ENCODE assay signal across 8 mouse cellular contexts in the genomic region with DNA sequence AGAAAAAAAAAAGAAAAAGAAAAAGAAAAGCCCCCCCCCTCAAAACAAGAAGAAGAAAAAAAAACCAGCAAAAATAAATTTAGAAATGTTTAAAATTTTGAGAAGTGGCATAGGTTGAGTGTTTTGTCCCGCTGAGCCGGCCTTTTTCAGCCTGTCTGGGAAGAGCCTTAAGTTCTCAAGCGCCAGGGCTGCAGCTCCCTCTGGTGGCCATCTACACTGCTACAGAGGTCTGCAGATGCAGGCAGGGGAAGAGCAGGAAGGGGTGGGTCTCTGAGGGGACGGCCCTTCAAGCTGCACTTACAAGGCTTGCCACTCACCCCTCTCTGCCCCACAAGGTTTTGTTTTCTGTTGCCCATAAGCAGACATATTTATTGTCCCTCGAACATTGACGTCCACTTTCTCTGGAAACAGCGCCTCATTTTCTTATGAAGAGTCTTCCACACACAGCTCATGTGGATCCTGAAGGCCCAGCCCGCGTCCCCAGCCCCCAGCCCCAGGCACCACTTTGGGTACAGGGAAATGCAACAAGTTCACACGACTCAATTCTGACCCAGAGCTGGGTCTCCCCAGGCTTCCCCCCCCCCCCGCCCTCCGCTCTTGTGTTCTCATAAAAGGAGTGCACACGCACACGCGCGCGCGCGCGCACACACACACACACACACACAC. TPM values are rescaled to one million over a fixed set of nuclear protein-coding genes. Genes with fewer than 3 reads are reported as not detected.
DNase-seq lines count a peak whose midpoint lies in the region; ATAC-seq and TF ChIP-seq lines count a peak whose summit lies in the region.

No protein-coding gene starts in this region.

- peak; percentile 95 for DNase-seq in CD4-positive, CD25-positive, alpha-beta regulatory T cell, adult 2 months (ENCODE audit: low read depth, low spot score)
- DNase-seq in brain, embryonic 18.5 days (ENCODE audit: low read depth, low spot score): peak; percentile 74
- DNase-seq in forebrain, embryonic 11.5 days (ENCODE audit: low spot score): peak; percentile 94
- DNase-seq in kidney, postnatal 25 days: peak; percentile 93 to 97
- DNase-seq in liver, embryonic 14.5 days (ENCODE audit: low read depth in 3 of 3, low spot score in 3 of 3): peak; percentile 49 to 63 (median 60)
- peak; percentile 91 for DNase-seq in stomach, postnatal 0 days (ENCODE audit: low spot score)

- H3K27me3 ChIP-seq in forebrain, embryonic 11.5 days (ENCODE audit: control insufficient read depth, insufficient read depth, low read length): no peaks in the 10 kb centered on the region
- peaks cover 3% of the 10 kb centered on the region; the same call in 1 of the 2 replicates for H3K27me3 ChIP-seq in heart, embryonic 16.5 days (ENCODE audit: control insufficient read depth, insufficient read depth, low read length)
- no peaks in the 10 kb centered on the region for H3K27me3 ChIP-seq in liver, embryonic 14.5 days (ENCODE audit: control insufficient read depth, insufficient read depth, low read length)
- no peaks in the 10 kb centered on the region for H3K27me3 ChIP-seq in neural tube, embryonic 12.5 days (replicated peaks)
- H3K27me3 ChIP-seq in stomach, postnatal 0 days (ENCODE audit: control insufficient read depth, insufficient read depth, low read length): no peaks in the 10 kb centered on the region

- H3K9ac ChIP-seq in forebrain, embryonic 11.5 days (ENCODE audit: low read length): no peak overlapping the region; the same call in 1 of the 2 replicates
- peak overlapping the region; percentile 23 for H3K9ac ChIP-seq in heart, embryonic 16.5 days (ENCODE audit: low read length)
- H3K9ac ChIP-seq in liver, embryonic 14.5 days (replicated peaks): no peak overlapping the region
- H3K9ac ChIP-seq in neural tube, embryonic 12.5 days: no peak overlapping the region
- H3K9ac ChIP-seq in stomach, postnatal 0 days (ENCODE audit: low read length): 0 out of 2 replicates have a peak overlapping the region, but pooled peaks have one; percentile 18

- ATAC-seq in forebrain, embryonic 11.5 days (replicated peaks; ENCODE audit: low FRiP score): peak; percentile 94
- peak; percentile 95 for ATAC-seq in heart, embryonic 16.5 days (replicated peaks; ENCODE audit: extremely low read depth, insufficient read depth, low FRiP score)
- ATAC-seq in liver, embryonic 14.5 days (ENCODE audit: insufficient read depth): peak; percentile 72; the same call in 1 of the 2 replicates
- ATAC-seq in neural tube, embryonic 12.5 days (ENCODE audit: low FRiP score, low read depth): peak; percentile 85
- ATAC-seq in stomach, postnatal 0 days (ENCODE audit: low FRiP score, low TSS enrichment): peak; percentile 89

- no peak overlapping the region for H3K27ac ChIP-seq in forebrain, embryonic 11.5 days (ENCODE audit: low read depth, low read length)
- no peak overlapping the region for H3K27ac ChIP-seq in heart, embryonic 16.5 days (ENCODE audit: low read length)
- H3K27ac ChIP-seq in liver, embryonic 14.5 days: no peak overlapping the region
- no peak overlapping the region for H3K27ac ChIP-seq in neural tube, embryonic 12.5 days
- no peak overlapping the region for H3K27ac ChIP-seq in stomach, postnatal 0 days (replicated peaks)

- TF ChIP-seq EP300 in liver, embryonic 14.5 days (IDR thresholded peaks at IDR 0.05; ENCODE audit: low read depth): no peak
- no peak for TF ChIP-seq EP300 in stomach, postnatal 0 days (optimal IDR thresholded peaks at IDR 0.05)

- H3K36me3 ChIP-seq in forebrain, embryonic 11.5 days (ENCODE audit: control insufficient read depth, insufficient read depth, low read length): no peaks in the 10 kb centered on the region
- no peaks in the 10 kb centered on the region for H3K36me3 ChIP-seq in heart, embryonic 16.5 days (ENCODE audit: control insufficient read depth, insufficient read depth)
- no peaks in the 10 kb centered on the region for H3K36me3 ChIP-seq in liver, embryonic 14.5 days (replicated peaks; ENCODE audit: control insufficient read depth, insufficient read depth, low read depth)
- no peaks in the 10 kb centered on the region for H3K36me3 ChIP-seq in neural tube, embryonic 12.5 days
- H3K36me3 ChIP-seq in stomach, postnatal 0 days (ENCODE audit: control insufficient read depth, insufficient read depth, low read length): no peaks in the 10 kb centered on the region

- WGBS in forebrain, embryonic 11.5 days: 46% methylated on average over 19 of the region's 20 CpGs
- WGBS in heart, embryonic 16.5 days: 37% methylated on average over 20 of the region's 20 CpGs
- 43% methylated on average over 20 of the region's 20 CpGs for WGBS in liver, embryonic 14.5 days (ENCODE audit: insufficient replicate concordance)
- WGBS in neural tube, embryonic 12.5 days: 49% methylated on average over 20 of the region's 20 CpGs
- WGBS in stomach, postnatal 0 days: 48% methylated on average over 20 of the region's 20 CpGs

- peak; percentile 90 for TF ChIP-seq CTCF in liver, embryonic 14.5 days (IDR thresholded peaks at IDR 0.05; ENCODE audit: low read depth)
- TF ChIP-seq CTCF in stomach, postnatal 0 days (IDR thresholded peaks at IDR 0.05; ENCODE audit: low read depth): peak; percentile 98

- peak overlapping the region; percentile 11; the same call in 1 of the 2 replicates for H3K4me3 ChIP-seq in forebrain, embryonic 11.5 days (ENCODE audit: low read depth, low read length)
- H3K4me3 ChIP-seq in heart, embryonic 16.5 days (ENCODE audit: low read length): peak overlapping the region; percentile 33
- H3K4me3 ChIP-seq in liver, embryonic 14.5 days (ENCODE audit: insufficient read depth in 1 of 2, low read depth in 2 of 2, low read length in 2 of 2): no peak overlapping the region; a peak in 1 of 4 replicates
- H3K4me3 ChIP-seq in neural tube, embryonic 12.5 days: no peak overlapping the region
- no peak overlapping the region for H3K4me3 ChIP-seq in stomach, postnatal 0 days (ENCODE audit: low read depth, low read length)

- no peaks in the 10 kb centered on the region for H3K4me1 ChIP-seq in forebrain, embryonic 11.5 days (replicated peaks; ENCODE audit: control insufficient read depth, insufficient read depth, low read length)
- 0 out of 2 replicates have a peak, but pooled peaks cover 2% of the 10 kb centered on the region for H3K4me1 ChIP-seq in heart, embryonic 16.5 days (ENCODE audit: control insufficient read depth, insufficient read depth, low read length)
- no peaks in the 10 kb centered on the region for H3K4me1 ChIP-seq in liver, embryonic 14.5 days (replicated peaks; ENCODE audit: control insufficient read depth in 2 of 2, insufficient read depth in 2 of 2, low read length in 1 of 2)
- H3K4me1 ChIP-seq in neural tube, embryonic 12.5 days: no peaks in the 10 kb centered on the region
- H3K4me1 ChIP-seq in stomach, postnatal 0 days (replicated peaks; ENCODE audit: control insufficient read depth, insufficient read depth): no peaks in the 10 kb centered on the region

- H3K9me3 ChIP-seq in forebrain, embryonic 11.5 days (ENCODE audit: control insufficient read depth, low read length): no peaks in the 10 kb centered on the region
- no peaks in the 10 kb centered on the region for H3K9me3 ChIP-seq in heart, embryonic 16.5 days (replicated peaks; ENCODE audit: control insufficient read depth, low read length)
- H3K9me3 ChIP-seq in liver, embryonic 14.5 days (ENCODE audit: control insufficient read depth, low read length): no peaks in the 10 kb centered on the region
- no peaks in the 10 kb centered on the region for H3K9me3 ChIP-seq in neural tube, embryonic 12.5 days
- no peaks in the 10 kb centered on the region for H3K9me3 ChIP-seq in stomach, postnatal 0 days (ENCODE audit: control insufficient read depth, low read length)

- H3K4me2 ChIP-seq in forebrain, embryonic 11.5 days (ENCODE audit: low read depth, low read length, severe bottlenecking): peak overlapping the region; percentile 29; the same call in 1 of the 2 replicates
- H3K4me2 ChIP-seq in heart, embryonic 16.5 days (ENCODE audit: low read depth, low read length): peak overlapping the region; percentile 65
- H3K4me2 ChIP-seq in liver, embryonic 14.5 days (ENCODE audit: low read depth): peak overlapping the region; percentile 41; the same call in 1 of the 2 replicates
- peak overlapping the region; percentile 36 for H3K4me2 ChIP-seq in neural tube, embryonic 12.5 days (replicated peaks)
- peak overlapping the region; percentile 41 for H3K4me2 ChIP-seq in stomach, postnatal 0 days (replicated peaks; ENCODE audit: low read depth)

RNA-seq across cellular contexts. Expression of a gene that starts 17.4 kb away (rescaled TPM):
- 0.29 and 0.39 TPM in 2 replicates for polyA plus RNA-seq in forebrain, embryonic 11.5 days (2014; fragmentation: Nextera tagmentation; extraction: Ambion mirVana)
- polyA plus RNA-seq in heart, embryonic 16.5 days (2015; fragmentation: Nextera tagmentation; extraction: Ambion mirVana): 2.6 and 3.1 TPM in 2 replicates
- polyA plus RNA-seq in liver, embryonic 14.5 days (2012; rRNA removed): 44.7 and 48.0 TPM in 2 replicates
- polyA plus RNA-seq in liver, embryonic 14.5 days (2014; fragmentation: Nextera tagmentation; extraction: Ambion mirVana): 43.3 and 44.8 TPM in 2 replicates
- polyA plus RNA-seq in neural tube, embryonic 12.5 days (2016; fragmentation: Nextera tagmentation; extraction: Ambion mirVana): 0.27 and 0.46 TPM in 2 replicates
- polyA plus RNA-seq in stomach, postnatal 0 days (2015; fragmentation: Nextera tagmentation; extraction: Ambion mirVana): 17.9 and 21.7 TPM in 2 replicates

RNA-seq across cellular contexts. Expression of a gene that starts 21.2 kb away (rescaled TPM):
- polyA plus RNA-seq in forebrain, embryonic 11.5 days (2014; fragmentation: Nextera tagmentation; extraction: Ambion mirVana): 2.0 and 3.3 TPM in 2 replicates
- polyA plus RNA-seq in heart, embryonic 16.5 days (2015; fragmentation: Nextera tagmentation; extraction: Ambion mirVana): 8.0 and 10.1 TPM in 2 replicates
- 0.52 and 0.54 TPM in 2 replicates for polyA plus RNA-seq in liver, embryonic 14.5 days (2012; rRNA removed)
- 0.47 and 0.86 TPM in 2 replicates for polyA plus RNA-seq in liver, embryonic 14.5 days (2014; fragmentation: Nextera tagmentation; extraction: Ambion mirVana)
- 7.1 and 7.8 TPM in 2 replicates for polyA plus RNA-seq in neural tube, embryonic 12.5 days (2016; fragmentation: Nextera tagmentation; extraction: Ambion mirVana)
- polyA plus RNA-seq in stomach, postnatal 0 days (2015; fragmentation: Nextera tagmentation; extraction: Ambion mirVana): 1,122 and 1,152 TPM in 2 replicates

RNA-seq across cellular contexts. Expression of a gene that starts 29.1 kb away (rescaled TPM):
- polyA plus RNA-seq in forebrain, embryonic 11.5 days (2014; fragmentation: Nextera tagmentation; extraction: Ambion mirVana): 0.84 and 1.2 TPM in 2 replicates
- 2.8 and 3.5 TPM in 2 replicates for polyA plus RNA-seq in heart, embryonic 16.5 days (2015; fragmentation: Nextera tagmentation; extraction: Ambion mirVana)
- 0.97 and 1.0 TPM in 2 replicates for polyA plus RNA-seq in liver, embryonic 14.5 days (2012; rRNA removed)
- 0.45 and 0.52 TPM in 2 replicates for polyA plus RNA-seq in liver, embryonic 14.5 days (2014; fragmentation: Nextera tagmentation; extraction: Ambion mirVana)
- polyA plus RNA-seq in neural tube, embryonic 12.5 days (2016; fragmentation: Nextera tagmentation; extraction: Ambion mirVana): 2.5 and 2.8 TPM in 2 replicates
- 2.3 and 2.5 TPM in 2 replicates for polyA plus RNA-seq in stomach, postnatal 0 days (2015; fragmentation: Nextera tagmentation; extraction: Ambion mirVana)

RNA-seq across cellular contexts. Expression of a gene that starts 38.6 kb away (rescaled TPM):
- polyA plus RNA-seq in forebrain, embryonic 11.5 days (2014; fragmentation: Nextera tagmentation; extraction: Ambion mirVana): 0.36 and 0.44 TPM in 2 replicates
- 0.09 and 0.11 TPM in 2 replicates for polyA plus RNA-seq in heart, embryonic 16.5 days (2015; fragmentation: Nextera tagmentation; extraction: Ambion mirVana)
- polyA plus RNA-seq in liver, embryonic 14.5 days (2012; rRNA removed): 0.04 and 0.16 TPM in 2 replicates
- 0.10 TPM in 1 of 2 replicates, not detected in the other for polyA plus RNA-seq in liver, embryonic 14.5 days (2014; fragmentation: Nextera tagmentation; extraction: Ambion mirVana)
- 4.7 and 6.1 TPM in 2 replicates for polyA plus RNA-seq in neural tube, embryonic 12.5 days (2016; fragmentation: Nextera tagmentation; extraction: Ambion mirVana)
- polyA plus RNA-seq in stomach, postnatal 0 days (2015; fragmentation: Nextera tagmentation; extraction: Ambion mirVana): 0.46 and 0.87 TPM in 2 replicates

RNA-seq across cellular contexts. Expression of a gene that starts 40.7 kb away (rescaled TPM):
- polyA plus RNA-seq in forebrain, embryonic 11.5 days (2014; fragmentation: Nextera tagmentation; extraction: Ambion mirVana): 2.9 and 4.0 TPM in 2 replicates
- polyA plus RNA-seq in heart, embryonic 16.5 days (2015; fragmentation: Nextera tagmentation; extraction: Ambion mirVana): 1,006 and 1,110 TPM in 2 replicates
- 33.0 and 50.6 TPM in 2 replicates for polyA plus RNA-seq in liver, embryonic 14.5 days (2012; rRNA removed)
- polyA plus RNA-seq in liver, embryonic 14.5 days (2014; fragmentation: Nextera tagmentation; extraction: Ambion mirVana): 61.9 and 62.5 TPM in 2 replicates
- 24.1 and 26.5 TPM in 2 replicates for polyA plus RNA-seq in neural tube, embryonic 12.5 days (2016; fragmentation: Nextera tagmentation; extraction: Ambion mirVana)
- 177 and 187 TPM in 2 replicates for polyA plus RNA-seq in stomach, postnatal 0 days (2015; fragmentation: Nextera tagmentation; extraction: Ambion mirVana)

Comparison
In these comparisons a context has a peak if more than half of its experiments do, and no peak if none do; other contexts are left out.
1. H3K4me3 ChIP-seq: peak in forebrain, embryonic 11.5 days (single experiment) and heart, embryonic 16.5 days (single experiment); none in liver, embryonic 14.5 days (0 of 2), neural tube, embryonic 12.5 days (single experiment) and stomach, postnatal 0 days (single experiment).
2. H3K9ac ChIP-seq: peak in heart, embryonic 16.5 days (single experiment) and stomach, postnatal 0 days (single experiment); none in forebrain, embryonic 11.5 days (single experiment), liver, embryonic 14.5 days (single experiment) and neural tube, embryonic 12.5 days (single experiment).
3. RNA of a gene that starts 21.2 kb away (polyA plus RNA-seq): 1,122 to 1,152 TPM in stomach, postnatal 0 days; 8.0 to 10.1 TPM in heart, embryonic 16.5 days, 7.1 to 7.8 TPM in neural tube, embryonic 12.5 days, 2.0 to 3.3 TPM in forebrain, embryonic 11.5 days and 0.47 to 0.86 TPM in liver, embryonic 14.5 days; every median in the first group is over 100 times any median in the second.
4. Peak in every context shown above with its lines, with median percentiles within 50 percentile points of each other: DNase-seq, ATAC-seq and H3K4me2 ChIP-seq.